Mouse (Mus musculus) small intestine, adult 10 weeks (tissue): ENCODE data around the gene Olfr298. TPM values are rescaled to one million over a fixed set of nuclear protein-coding genes. Genes with fewer than 3 reads are reported as not detected.

Source experiments
- polyA plus RNA-seq: library from polyadenylated mRNA; stranded (reverse); fragments of 350-450 nt; fragmentation: Illumina TruSeq; extraction: RNeasy Lipid Tissue Mini Kit (QIAGEN cat#74804); gene quantifications from one replicate; pipeline ENCODE4 v1.2.3, GENCODE M21; 2014; ENCODE audit warnings: low replicate concordance

The Olfr298 gene
- not detected for polyA plus RNA-seq

GRCm38 (mm10) chr7:86492384-86492783 lies at the start of gene Olfr298:
Gene Olfr298 (minus strand): TSS chr7:86492484.

GRCm38 (mm10) chr7:86519668-86520067 lies 27.4 kb upstream of the Olfr298 start, which contains the start of gene Olfr297:
Gene Olfr297 (plus strand): TSS chr7:86519968.

DNA sequence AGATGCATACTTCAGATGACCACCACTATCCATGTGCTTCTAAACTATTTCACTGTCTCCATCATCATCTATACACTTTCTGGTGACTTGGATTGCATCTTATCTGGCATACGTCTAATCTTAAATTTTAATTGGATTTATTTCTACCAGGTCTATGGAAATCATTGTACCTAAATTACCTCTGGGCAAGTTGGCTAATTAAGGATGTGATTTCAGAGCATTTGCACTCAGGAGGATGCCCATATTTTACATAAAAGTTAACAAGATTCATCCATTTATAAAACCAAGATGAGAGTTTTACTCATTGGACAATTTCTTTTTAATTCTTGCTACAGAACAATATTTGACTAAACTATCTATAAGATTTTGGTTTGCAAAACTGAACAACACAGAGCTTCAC lies 32.7 kb downstream of the Olfr298 start, which contains the start of gene Olfr299:
Olfr299 (plus strand) TSS at position 301 of the 400 bp plus-strand sequence.

Other genes starting within 250 kb of the Olfr298 start
- gene Vmn2r76, start 246.2 kb downstream of the Olfr298 start, polyA plus RNA-seq = not detected
- not detected for gene Olfr310, start 215.3 kb downstream of the Olfr298 start, polyA plus RNA-seq
- gene Olfr309, start 178.8 kb downstream of the Olfr298 start, polyA plus RNA-seq = not detected
- gene Olfr308, start 166.9 kb downstream of the Olfr298 start, polyA plus RNA-seq = not detected
- gene Olfr307, start 154.9 kb downstream of the Olfr298 start, polyA plus RNA-seq = not detected
- not detected for gene Olfr305, start 125.6 kb downstream of the Olfr298 start, polyA plus RNA-seq
- not detected for gene Olfr304, start 105.8 kb downstream of the Olfr298 start, polyA plus RNA-seq
- not detected for gene Olfr303, start 94.7 kb downstream of the Olfr298 start, polyA plus RNA-seq
- gene Olfr301, start 88.6 kb downstream of the Olfr298 start, polyA plus RNA-seq = not detected
- gene Olfr299, start 32.6 kb downstream of the Olfr298 start, polyA plus RNA-seq = not detected
- not detected for gene Olfr297, start 27.5 kb upstream of the Olfr298 start, polyA plus RNA-seq
- gene Olfr295, start 91.4 kb upstream of the Olfr298 start, polyA plus RNA-seq = not detected
- not detected for gene Olfr294, start 124.2 kb upstream of the Olfr298 start, polyA plus RNA-seq
- not detected for gene Olfr293, start 156.6 kb upstream of the Olfr298 start, polyA plus RNA-seq
- not detected for gene Olfr292, start 195.8 kb upstream of the Olfr298 start, polyA plus RNA-seq